Mouse (Mus musculus): ENCODE measurements around the gene H2-Q1.
"Not testable (repeated sequence)": the region's sequence is repeated elsewhere in the genome, so short reads cannot be mapped to it uniquely, and the experiment has no call there.

GRCm38 (mm10) chr17:35353275-35353674 lies 33.1 kb downstream of the H2-Q1 start:
- TF ChIP-seq POLR2A (IDR thresholded peaks at IDR 0.05; ENCODE audit: borderline replicate concordance, extremely low read depth, low read depth, low read length); CTCF (IDR thresholded peaks at IDR 0.05; ENCODE audit: insufficient read depth, low read length): not testable (repeated sequence)
